Mouse (Mus musculus) urinary bladder, postnatal 4 days (tissue): ENCODE results near the gene E130309D02Rik.

Experiments
- DNase-seq, 2 experiments: peaks; one replicate each; pipeline ENCODE4 v3.0.0; 2021 to 2022; ENCODE audit warnings: low spot score in 2 of 2

The E130309D02Rik gene

DNA sequence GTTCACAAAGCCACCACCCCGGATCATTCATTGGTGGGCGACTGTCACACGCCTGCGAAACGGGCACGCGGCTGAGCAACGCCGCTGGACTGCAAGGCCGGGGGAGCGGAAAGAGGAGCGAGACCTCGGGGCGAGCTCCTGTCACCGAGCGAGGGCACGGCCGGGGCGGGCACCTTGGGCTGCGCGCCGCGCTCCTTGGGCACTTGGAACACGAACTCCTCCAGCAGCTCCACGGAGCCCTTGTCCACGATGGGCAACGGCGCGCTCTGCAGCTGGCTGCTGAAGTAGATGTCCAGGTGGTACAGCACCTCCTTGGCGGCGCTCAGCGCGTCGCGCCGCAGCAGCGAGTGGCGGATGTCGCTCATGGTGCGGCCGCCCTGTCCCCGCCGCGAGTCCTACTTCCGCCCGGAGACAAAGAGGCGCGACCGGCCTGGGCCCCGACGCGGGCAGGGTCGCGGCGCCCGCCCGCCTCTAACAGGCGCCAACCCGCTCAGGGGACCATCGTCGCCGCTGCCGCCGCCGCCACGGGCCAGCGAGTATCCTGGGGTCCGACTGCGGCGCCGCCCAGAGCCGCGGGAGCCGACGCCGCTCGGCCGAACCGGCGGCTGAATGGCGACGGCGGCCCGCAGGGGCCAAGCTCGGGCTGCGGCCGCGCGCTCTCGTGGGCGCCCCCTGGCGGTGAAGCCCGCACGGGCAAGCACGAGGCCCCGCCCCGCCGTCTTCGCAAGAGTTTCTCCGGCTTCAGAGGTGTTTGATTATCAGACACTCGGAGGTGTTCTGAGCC is at the start of gene E130309D02Rik:
TSS of gene E130309D02Rik (minus strand) at position 631 of the 784 bp plus-strand sequence.
- peak; percentile 84 to 91 for DNase-seq

DNA sequence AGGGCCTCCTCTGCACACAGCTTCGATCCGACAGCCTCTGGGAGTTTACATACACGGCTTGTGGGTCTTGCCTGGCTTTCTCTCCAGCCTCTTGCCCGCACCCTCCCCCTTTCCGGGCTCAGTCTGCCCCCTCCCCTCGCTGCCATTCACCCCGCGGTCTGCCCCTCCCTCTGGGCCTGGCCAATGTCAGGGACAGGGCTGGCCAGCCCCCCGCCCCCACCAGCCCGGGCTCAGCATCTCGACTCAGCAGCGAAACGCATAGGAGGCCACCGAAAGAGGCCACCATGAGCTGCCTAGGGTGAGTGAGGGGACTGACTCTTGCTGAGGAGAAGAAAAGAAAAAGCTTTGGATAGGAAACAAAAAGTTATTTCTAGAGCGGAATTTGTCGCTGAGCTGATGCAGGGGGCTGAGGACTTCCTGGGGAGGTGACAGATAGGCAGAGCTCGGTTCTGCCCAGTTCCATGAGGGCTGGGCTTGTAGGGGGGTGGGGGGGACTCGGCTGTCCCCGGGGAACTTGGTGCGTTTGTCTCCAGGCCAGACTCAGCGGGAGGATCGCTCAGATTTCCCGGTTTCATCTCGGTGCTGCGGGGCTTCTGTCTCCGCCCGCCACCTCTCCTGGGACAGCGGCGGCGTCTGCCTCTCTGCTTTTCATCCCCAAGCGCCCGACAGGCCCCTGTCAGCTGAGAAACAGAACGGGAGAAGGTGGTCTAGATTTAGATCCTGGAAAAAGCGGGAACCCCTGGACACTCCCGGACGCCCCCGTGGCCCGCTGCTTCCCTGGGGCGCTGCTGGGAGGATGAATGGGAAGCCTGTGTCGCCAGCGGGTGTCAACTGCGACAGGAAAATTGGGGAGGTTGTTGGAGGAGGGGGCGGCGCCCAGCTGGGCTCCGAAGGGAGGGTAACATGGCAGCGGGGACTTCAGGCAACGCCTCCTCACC is 48.8 kb upstream of the E130309D02Rik start:
- no peak for DNase-seq

DNA sequence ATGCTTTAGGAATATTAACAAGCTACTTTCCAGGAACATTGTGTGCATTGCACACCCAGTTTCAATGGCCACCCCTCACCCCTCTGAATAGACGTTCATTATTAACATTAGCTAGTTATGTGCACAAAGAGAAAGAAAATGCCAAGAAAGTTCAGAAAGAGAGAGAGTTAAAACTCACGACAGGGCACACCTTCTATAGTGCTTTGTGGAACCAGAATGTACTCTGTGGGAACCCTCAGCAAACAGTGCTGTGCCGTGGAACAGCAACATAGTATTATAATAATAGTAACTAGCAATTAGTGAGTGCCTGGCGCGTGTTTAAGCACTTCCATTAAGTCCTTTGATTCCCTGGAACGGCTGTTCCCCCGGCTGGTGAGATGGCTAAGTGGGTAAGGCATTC is 46.3 kb upstream of the E130309D02Rik start:
- DNase-seq: no peak

DNA sequence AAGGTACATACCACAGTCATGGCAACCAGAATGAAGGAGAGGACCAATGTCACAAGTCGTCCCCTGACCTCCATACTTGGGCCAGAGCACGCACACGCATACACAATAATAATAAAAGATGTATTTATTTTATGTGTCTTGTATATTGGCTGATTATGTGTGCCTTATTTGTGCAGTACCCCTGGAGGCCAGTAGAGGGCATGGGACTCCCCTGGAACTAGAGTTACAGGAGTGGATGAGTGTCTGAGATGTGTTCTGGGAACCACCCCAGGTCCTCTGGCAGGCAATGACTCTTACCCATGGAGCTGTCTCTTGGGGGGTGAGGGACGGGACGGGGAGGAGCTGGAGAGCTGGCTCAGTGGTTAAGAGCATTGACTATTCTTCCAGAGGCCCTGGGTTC is 44.8 kb upstream of the E130309D02Rik start:
- no peak for DNase-seq

DNA sequence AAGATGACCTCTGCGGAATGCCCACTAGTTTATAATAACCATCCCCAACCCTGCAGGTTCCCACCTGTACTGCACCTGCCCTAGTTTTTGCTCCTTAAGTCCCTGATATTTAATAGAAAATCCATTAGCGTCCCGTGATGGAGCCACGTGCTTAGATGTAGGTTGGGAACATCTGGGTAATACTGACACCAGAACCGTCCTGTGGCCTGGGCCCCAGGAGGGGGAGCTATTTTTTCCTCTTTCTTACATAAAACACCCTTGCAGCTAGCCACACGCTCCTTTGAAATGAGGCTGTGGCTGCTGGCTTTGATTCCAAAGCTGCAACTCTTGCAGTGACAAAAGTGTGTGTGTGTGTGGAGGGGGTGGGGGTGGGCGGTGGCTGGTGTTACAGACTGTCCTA is 44.1 kb upstream of the E130309D02Rik start:
- no peak for DNase-seq

DNA sequence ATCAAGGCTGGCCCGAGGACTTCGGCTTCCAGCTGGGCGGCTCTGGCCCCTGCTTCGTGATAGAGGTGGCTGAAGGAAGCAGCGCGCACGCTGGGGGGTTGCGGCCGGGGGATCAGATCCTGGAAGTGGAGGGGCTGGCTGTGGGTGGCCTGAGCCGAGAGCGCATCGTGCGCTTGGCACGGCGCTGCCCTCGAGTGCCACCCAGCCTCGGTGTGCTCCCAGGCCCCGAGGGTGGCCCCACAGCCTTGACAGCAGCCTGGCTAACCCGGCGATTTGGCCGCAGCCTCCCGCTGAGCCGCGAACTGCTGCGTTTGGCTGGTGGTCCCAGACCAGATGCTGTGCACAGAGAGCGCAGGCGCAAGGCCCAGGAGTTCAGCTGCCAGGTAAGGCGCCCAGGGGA is 42.4 kb upstream of the E130309D02Rik start:
- DNase-seq: no peak

DNA sequence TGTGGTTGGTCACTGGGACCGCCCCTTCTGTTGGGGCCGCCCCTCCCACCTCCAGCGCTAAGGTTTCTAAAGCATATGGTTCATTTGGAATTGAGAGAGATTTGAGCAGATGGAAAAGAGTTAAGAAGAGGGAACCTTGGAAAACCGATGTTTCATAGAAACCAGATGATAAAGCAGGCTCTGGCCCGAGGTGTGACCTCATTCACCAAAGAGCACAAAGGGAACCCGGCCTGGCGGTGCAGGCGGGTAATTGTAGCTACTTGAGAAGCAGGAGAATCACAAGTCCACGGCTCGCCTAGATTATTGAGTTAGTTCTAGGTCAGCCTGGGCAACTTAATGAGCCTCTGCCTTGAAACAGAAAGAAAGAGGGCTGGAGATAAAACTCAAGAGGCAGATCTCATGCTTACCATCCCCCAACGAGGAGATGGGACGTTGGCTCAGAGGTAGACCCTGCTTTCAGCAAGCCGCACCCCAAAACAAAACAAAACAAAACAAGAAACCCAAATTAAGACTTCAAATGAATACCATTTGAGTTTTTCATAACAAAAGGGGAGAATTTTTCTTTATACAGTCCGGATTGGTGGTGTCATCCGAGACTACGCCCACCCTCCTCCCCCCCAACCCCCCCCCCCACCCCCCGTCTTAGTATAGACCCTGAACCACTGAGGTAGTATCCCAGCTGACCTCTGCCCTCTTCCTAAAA is 41.7 kb upstream of the E130309D02Rik start, which contains the start of gene Grid2ip:
TSS of gene Grid2ip (plus strand) at position 653 of the 703 bp plus-strand sequence.
- DNase-seq: no peak

DNA sequence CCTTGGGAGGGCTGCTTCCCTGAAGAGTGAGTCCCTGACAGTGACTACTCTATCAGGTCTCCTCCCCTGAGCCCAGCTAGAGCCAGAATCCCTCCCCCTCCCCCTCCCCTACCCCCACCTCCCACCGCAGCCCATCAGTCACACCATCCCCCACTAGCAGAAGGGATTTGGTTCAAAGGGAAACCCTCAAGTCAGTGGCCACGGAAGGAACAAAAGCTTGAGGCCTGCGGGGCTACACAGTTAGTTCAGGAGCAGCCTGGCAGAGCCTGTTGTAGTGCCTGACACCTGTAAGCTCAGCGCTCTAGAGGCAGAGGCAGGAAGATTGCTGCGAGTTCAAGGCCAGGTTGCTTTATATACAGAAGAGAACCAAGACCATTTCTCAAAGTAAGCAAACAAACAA is 40.9 kb upstream of the E130309D02Rik start:
- no peak for DNase-seq

DNA sequence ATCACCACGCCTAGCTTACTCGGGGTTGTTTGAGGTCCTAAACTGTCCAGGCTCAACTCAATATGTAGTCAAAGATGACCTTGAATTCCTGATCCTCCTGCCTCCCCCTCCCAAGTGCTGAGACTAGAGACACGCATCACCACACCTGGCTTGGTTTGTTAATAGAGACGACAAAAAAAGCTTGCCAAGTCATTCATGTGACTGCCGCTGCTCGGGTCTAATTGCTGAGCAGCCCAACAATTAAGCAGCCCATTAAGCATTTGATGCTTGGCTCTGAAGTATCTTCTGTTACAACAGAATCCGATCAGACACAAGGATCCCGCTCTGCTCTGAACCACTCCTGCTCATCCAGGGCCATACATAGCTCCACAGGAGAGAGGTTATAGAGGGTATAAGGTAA is 31.2 kb upstream of the E130309D02Rik start:
- DNase-seq: no peak

DNA sequence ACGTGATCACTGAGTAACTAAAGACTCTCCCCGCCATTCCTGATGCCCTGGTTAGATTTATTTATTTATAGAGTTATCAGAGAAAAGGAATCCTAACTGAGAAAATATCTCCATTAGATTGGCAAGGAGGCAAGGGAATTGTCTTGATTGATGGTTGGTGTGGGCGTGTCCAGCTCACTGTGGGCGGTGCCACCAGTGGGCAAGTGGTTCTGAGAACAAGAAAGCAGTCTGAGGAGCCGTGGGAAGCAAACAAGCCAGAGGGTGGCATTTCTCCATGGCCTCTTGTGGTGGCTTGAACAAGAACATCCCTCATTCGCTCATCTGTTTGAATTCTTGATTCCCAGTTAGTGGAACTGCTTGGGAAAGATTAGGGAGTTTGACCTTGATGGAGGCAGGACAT is 24.4 kb upstream of the E130309D02Rik start:
- DNase-seq: no peak

DNA sequence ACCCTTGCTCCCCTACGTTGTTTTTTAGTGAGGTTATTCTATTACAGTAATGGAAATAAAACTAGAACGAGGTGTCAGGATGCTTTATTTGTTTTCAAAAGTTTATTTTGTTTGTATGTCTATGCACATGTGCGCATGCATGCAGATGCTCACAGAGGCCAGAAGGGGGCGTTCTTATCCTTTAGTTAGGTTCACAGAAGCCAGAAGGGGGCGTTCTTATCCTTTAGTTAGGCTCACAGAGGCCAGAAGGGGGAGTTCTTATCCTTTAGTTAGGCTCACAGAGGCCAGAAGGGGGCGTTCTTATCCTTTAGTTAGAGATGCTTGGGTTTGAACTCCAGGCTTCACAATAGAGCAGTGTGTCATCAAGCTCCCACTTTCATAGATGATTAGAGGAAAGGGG is 21.4 kb upstream of the E130309D02Rik start:
- no peak for DNase-seq

DNA sequence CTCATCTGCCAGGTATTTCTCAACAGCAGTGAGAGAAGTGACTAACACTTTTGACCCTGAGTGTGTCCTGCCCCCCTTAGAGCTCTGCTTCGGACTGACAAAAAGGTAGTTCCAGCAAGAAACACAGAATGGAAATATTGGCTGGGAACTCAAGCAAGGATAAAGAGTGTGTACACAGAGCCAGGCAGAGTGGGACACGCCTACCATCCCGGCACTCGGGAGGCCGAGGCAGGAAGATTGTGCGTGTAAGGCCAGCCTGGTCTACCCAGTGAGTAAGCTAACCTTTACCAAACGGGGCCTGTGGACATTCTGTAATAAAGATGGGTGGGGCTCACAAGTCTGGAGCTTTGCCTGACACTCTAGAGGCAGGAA is 19.9 kb upstream of the E130309D02Rik start:
- DNase-seq: no peak

DNA sequence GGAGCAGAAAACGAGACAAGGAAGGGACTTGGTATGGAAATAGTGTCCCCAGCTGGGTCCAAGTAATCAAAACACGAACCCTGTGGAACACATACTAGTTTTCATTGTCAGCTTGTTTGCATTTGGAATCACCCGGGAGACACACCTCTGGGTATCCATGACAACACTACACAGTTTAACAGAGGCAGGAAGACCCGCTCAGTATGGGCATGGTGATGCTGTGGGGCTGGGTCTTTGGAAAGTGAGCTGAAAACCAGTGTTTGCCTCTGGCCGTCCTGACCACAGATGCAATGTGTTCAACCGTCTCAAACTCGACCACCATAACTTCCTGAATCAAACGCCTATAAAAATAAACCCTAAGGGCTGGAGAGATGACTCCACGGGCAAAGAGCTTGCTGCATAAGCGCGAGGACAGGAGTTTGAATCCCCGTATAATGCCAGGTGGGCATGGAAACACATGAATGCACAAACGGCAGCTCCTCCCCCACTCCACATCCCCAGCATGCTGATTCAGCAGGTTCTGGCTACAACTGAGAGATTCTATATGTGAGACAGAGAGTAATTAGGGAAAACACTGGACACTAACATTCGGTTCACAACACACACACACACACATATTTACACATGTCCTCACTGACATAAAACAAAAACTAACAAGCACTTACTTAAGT is 19.4 kb upstream of the E130309D02Rik start:
- no peak for DNase-seq

DNA sequence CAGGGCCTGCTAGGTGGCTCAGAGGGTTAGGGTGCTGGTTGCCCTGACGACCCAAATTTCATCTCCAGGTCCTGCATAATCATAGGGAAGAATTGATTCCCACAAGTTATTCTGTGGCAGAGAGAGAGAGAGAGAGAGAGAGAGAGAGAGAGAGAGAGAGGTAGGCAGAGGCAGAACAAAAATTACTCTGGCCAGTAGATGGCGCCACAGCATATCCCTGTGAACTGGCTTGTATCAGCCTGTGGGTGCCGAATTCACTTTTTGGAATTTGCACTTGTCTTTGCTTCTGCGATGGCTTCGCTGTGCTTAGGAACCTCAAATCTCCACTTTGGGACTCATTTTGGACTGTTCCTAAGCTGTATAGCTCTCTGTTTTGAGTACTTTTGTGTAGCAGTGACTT is 18.7 kb upstream of the E130309D02Rik start:
- peak; percentile 47 to 81 for DNase-seq

DNA sequence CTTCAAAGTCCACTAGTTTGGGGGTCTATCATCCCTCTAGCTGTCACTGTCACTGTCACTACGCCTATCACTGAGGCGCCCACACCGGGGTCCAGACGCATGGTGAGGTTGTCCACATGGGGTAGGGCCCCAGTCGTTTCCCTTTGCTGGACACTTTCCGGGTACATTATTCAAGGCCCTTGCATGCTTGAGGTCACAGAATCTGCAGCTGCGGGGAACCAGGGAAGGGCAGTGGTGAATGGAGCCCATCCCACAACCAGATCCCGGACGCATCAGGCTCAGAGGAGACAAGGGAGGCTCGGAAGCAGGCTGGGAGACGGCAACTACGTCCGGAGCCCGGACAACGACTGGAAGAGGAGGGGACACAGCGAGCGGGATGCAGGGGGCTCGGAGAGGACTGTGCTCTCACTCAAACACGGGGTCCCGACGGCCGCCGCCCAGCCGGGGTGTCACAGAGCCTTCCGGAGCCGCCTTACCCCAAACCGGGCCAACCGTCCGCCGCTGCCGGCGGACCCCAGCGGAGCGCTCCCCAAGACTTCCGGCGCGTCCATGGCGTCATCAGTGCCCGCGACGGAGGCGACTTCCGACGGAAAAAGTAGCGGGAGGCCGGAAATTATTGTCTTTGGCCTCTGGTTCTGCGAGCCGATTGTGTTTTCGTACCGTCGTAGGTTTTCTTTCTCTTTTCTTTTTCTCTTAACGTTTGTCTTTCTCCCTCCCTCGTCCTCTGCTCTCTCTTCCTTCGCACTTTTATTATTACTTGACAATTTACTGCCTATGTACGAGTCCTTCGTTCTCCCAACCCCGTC is 13.7 kb upstream of the E130309D02Rik start, which contains the start of gene Zdhhc4:
TSS of gene Zdhhc4 (minus strand) at position 567 of the 806 bp plus-strand sequence.
- DNase-seq: peak; percentile 82 to 93

DNA sequence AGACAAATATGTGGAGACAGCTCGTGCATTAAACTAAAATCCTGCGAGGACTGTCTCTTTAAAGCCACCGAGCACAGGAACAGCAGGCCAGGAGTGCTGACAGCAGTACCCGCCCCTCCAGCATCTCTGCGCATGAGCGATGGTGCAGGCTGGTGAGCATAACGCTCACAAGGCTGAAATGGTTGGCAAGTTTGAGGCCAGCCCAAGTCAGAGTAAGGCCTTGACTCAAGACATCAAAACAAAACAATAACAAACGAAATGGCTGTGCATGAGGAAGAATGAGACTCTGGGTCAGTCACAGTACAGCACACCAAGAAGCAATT is 2.1 kb upstream of the E130309D02Rik start:
- no peak for DNase-seq

DNA sequence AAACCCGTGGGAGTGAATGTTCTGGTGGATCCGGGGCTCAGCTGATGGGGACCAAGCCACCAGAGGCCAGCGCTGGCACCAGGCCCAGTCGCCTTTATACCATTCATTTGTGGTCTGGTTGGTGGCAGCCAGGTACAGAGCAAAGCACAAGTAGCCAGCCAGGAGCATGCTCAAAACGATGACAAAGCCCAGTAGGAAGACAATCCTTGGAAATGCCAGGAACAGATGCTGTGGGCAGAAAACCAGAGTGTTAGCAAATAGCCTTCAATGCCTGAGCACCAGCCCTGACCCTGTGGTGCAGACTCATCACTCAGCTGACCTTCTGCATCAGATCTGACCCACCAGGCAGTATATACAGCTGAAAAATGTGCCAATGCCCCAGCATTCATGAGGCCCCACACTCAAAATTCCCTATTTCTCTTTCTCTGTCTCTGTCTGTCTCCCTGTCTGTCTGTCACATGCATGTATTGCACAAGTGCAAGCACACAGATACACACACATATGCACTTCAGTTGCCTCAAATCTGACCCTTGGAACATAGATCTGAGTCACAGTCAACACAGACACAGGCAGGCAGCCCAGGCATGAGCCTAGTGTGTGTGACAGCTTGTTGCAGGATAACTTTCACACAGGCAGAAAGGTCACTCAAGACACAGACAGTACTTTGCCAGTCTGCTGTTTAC is 1.6 kb upstream of the E130309D02Rik start:
- no peak for DNase-seq

DNA sequence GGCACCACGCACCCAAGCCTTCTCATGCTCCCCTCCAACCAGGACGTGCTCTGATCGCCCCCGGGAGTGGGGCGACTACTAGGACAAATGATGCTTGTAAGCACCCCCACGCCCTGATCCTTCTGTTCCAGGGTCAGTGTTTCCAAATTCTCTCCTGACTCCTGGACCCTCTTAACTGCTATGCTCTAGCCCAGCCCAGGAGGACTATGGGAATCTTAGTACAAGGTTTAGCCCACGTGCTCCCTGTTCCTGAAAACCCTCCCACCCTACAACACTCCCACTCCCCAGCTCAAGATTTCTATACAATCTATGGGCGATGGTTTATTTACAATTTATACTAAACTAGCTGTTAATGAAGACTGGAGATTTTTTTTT is 341 bp upstream of the E130309D02Rik start:
- DNase-seq: no peak

DNA sequence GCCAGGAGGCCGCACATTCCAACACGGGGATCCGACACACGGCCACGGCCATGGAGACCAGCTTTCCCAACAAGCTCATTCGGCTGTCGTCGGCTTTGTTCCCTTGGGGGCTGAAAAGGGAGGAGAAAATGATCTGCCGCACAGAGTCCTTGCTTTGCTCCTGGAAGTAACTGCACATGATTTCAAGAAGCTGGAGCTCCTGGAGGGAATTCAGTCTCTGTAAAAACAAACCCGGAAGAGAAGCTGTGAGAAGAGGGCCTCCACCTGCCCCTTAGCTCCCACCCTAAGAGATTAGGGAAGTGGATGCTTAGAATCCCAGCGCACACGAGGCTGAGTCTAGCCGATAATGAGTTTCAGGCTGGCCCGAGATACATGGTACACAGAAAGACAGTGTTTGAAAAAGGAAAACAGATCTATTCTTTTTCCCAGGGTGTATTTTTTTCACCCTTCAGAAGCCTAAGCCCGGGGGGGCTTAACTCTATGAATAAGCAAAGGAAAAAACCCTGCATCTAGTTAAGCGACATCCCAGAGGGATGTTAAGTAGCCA is 904 bp downstream of the E130309D02Rik start:
- DNase-seq: no peak

DNA sequence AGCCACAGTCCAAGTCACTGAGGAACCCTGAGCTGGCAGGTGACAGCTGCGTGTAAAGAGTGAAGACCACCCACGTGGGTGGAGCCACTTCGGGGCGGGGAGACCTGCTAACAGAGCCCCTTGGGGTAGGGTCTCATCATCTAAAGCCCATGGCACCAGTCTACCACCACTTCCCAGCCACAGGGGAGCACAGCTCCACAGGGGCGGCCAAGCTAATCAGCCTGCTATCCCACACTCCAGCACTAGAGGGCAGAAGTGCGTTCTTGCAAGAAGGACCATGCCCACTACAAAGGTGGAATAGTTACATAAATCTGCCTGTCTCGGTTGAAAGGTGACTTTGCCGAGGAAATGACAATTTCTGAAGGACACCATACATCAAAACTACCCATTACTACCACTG is 3.3 kb downstream of the E130309D02Rik start:
- DNase-seq: peak in 1 of 2 experiments; percentile 83
